Mouse (Mus musculus): ENCODE measurements at regions not wholly inside any gene's neighbourhood (a gene's known extent, or its start where the extent isn't known, plus 50 kb on each side); places are given as distances from the start of the nearest gene placed in this dataset.

- TF ChIP-seq HCFC1 (IDR thresholded peaks at IDR 0.05; ENCODE audit: borderline replicate concordance, insufficient read depth, low read length) (no peak), ZNF384 (IDR thresholded peaks at IDR 0.05; ENCODE audit: low read depth, low read length) (no peak), MAFK (IDR thresholded peaks at IDR 0.05; ENCODE audit: insufficient read depth, low read depth, low read length) (no peak), ZC3H11A (IDR thresholded peaks at IDR 0.05; ENCODE audit: borderline replicate concordance, low read depth, low read length) (no peak)
Observed at GRCm38 (mm10) chr3:31408802-31409201, 98.6 kb upstream of the Slc7a14 start.

All from ES-E14 (cell line).